ENCODE assay signal across 19 mouse cellular contexts in genomic region chr13:96664419-96664974, GRCm38 (mm10). TPM values are rescaled to one million over a fixed set of nuclear protein-coding genes. Genes with fewer than 3 reads are reported as not detected.
A peak's percentile ranks its signal among the peaks of the same experiment; 100 is the strongest.
DNase-seq lines count a peak whose midpoint lies in the region; ATAC-seq and TF ChIP-seq lines count a peak whose summit lies in the region.
"Had no signal": no experiment of that assay in that cellular context is flagged by ENCODE, and none has a peak within 500 bp of the region (broad histone marks: within the 10 kb centered on the region; RNA-seq: fewer than 3 reads in every experiment).

No protein-coding gene starts in this region.

- no peaks in the 10 kb centered on the region for H3K27me3 ChIP-seq in liver, adult 2 months (ENCODE audit: control insufficient read depth, insufficient read depth, low read length)
- H3K27me3 ChIP-seq in liver, embryonic 11.5 days (replicated peaks; ENCODE audit: control insufficient read depth, insufficient read depth, low read length), result no peaks in the 10 kb centered on the region
- H3K27me3 ChIP-seq in CH12.LX (replicated peaks), result no peaks in the 10 kb centered on the region
- H3K27me3 ChIP-seq: embryonic facial prominence, embryonic 13.5 days; forebrain, embryonic 12.5 days; heart, embryonic 13.5 days; hindbrain, embryonic 12.5 days had no signal

- 28% methylated on average over 7 of the region's 7 CpGs for WGBS in liver, adult 2 months
- 82% methylated on average over 7 of the region's 7 CpGs for WGBS in liver, embryonic 11.5 days

- DNase-seq in liver, adult 2 months (ENCODE audit: extremely low read depth, low read depth, low spot score), result peak; percentile 95
- no peak for DNase-seq in liver, embryonic 11.5 days (ENCODE audit: low spot score)
- DNase-seq in CH12.LX (ENCODE audit: extremely low read depth), result peak; percentile 89
- DNase-seq in spleen, postnatal 36 days (ENCODE audit: low spot score in 2 of 2), result no peak
- no peak for DNase-seq in left cerebral cortex, postnatal 10 days (ENCODE audit: extremely low spot score in 1 of 2, low spot score in 2 of 2)
- no peak for DNase-seq in gastrocnemius, adult 8-10 months (ENCODE audit: low spot score in 2 of 2)
- DNase-seq: adrenal gland, adult 2 months; adrenal gland, postnatal 25 days; cerebellum, adult 2 months; cerebellum, postnatal 14 days; gastrocnemius, postnatal 14 days; heart, postnatal 4 days had no signal

- no peak for TF ChIP-seq CTCF in liver, adult 2 months (IDR thresholded peaks at IDR 0.05; ENCODE audit: low read depth, low read length)
- TF ChIP-seq CTCF in CH12.LX (conservative IDR thresholded peaks at IDR 0.05 in 1 of 2, IDR thresholded peaks at IDR 0.05 in 1 of 2; ENCODE audit: low read depth in 2 of 2, low read length in 2 of 2), result no peak

- no peak overlapping the region for H3K4me3 ChIP-seq in liver, adult 2 months (ENCODE audit: insufficient read depth, low read depth, low read length)
- H3K4me3 ChIP-seq in liver, embryonic 11.5 days (ENCODE audit: low read depth, low read length), result no peak overlapping the region
- peak overlapping the region in 1 of 3 experiments; percentile 15 for H3K4me3 ChIP-seq in CH12.LX (replicated peaks in 1 of 3; ENCODE audit: low read depth in 2 of 3, low read length in 2 of 3, poor library complexity in 1 of 3)
- H3K4me3 ChIP-seq: embryonic facial prominence, embryonic 13.5 days; forebrain, embryonic 12.5 days; heart, embryonic 13.5 days; hindbrain, embryonic 12.5 days had no signal

- TF ChIP-seq POLR2A in liver, adult 2 months (IDR thresholded peaks at IDR 0.05; ENCODE audit: extremely low read depth, insufficient read depth, low read length), result no peak
- no peak; the same call in 1 of the 2 replicates for TF ChIP-seq POLR2A in CH12.LX (IDR thresholded peaks at IDR 0.05; ENCODE audit: low read depth, low read length)

- TF ChIP-seq RAD21 in CH12.LX (IDR thresholded peaks at IDR 0.05; ENCODE audit: low read depth, low read length), result peak; percentile 4

- 0 out of 2 replicates have a peak overlapping the region, but pooled peaks have one; percentile 9 for H3K9ac ChIP-seq in liver, adult 2 months (ENCODE audit: low read depth, low read length)
- H3K9ac ChIP-seq in liver, embryonic 11.5 days (ENCODE audit: low read depth, low read length), result no peak overlapping the region
- no peak overlapping the region for H3K9ac ChIP-seq in CH12.LX (ENCODE audit: insufficient read depth, low read depth)
- H3K9ac ChIP-seq: embryonic facial prominence, embryonic 13.5 days; forebrain, embryonic 12.5 days; heart, embryonic 13.5 days; hindbrain, embryonic 12.5 days had no signal

- dilution Hi-C loops in CH12.LX (cut with MboI; ENCODE audit: extremely low pct_ligation_motif_present, extremely low pct_unique_long_range_greater_than_20kb, low sequenced_read_pairs), result no loop called here

- H3K9me3 ChIP-seq in liver, embryonic 11.5 days (ENCODE audit: control insufficient read depth, low read length), result no peaks in the 10 kb centered on the region
- no peaks in the 10 kb centered on the region for H3K9me3 ChIP-seq in CH12.LX (replicated peaks; ENCODE audit: low read length)
- H3K9me3 ChIP-seq: embryonic facial prominence, embryonic 13.5 days; forebrain, embryonic 12.5 days; heart, embryonic 13.5 days; hindbrain, embryonic 12.5 days had no signal

- ATAC-seq in liver, embryonic 11.5 days (replicated peaks; ENCODE audit: low FRiP score), result no peak
- ATAC-seq in megakaryocyte, adult 5-6 weeks (ENCODE audit: poor library complexity, severe bottlenecking), result peak; percentile 59
- ATAC-seq: forebrain, embryonic 16.5 days; hindbrain, embryonic 16.5 days had no signal

- H3K79me2 ChIP-seq in liver, adult 2 months (ENCODE audit: control insufficient read depth, insufficient read depth, low read length), result peaks cover 14% of the 10 kb centered on the region; the same call in 1 of the 2 replicates
- peaks cover 47% of the 10 kb centered on the region for H3K79me2 ChIP-seq in CH12.LX (replicated peaks; ENCODE audit: control insufficient read depth, extremely low read depth, insufficient read depth, poor library complexity, severe bottlenecking)

- in situ Hi-C loops in CH12.LX (cut with MboI; ENCODE audit: low pct_ligation_motif_present, low pct_unique_long_range_greater_than_20kb, low sequenced_read_pairs), result no loop called here

- intact Hi-C loops in left cerebral cortex, postnatal 10 days (cut with DNase I), result loop anchor here (2.0 to 10.0 kb wide), 2 partner anchors 14 to 450 kb away; no protein-coding TSS in a partner anchor

- H3K27ac ChIP-seq in liver, adult 2 months (replicated peaks; ENCODE audit: insufficient read depth, low read depth, low read length), result peak overlapping the region; percentile 58
- H3K27ac ChIP-seq in liver, embryonic 11.5 days (ENCODE audit: low read depth, low read length), result no peak overlapping the region
- H3K27ac ChIP-seq in CH12.LX (ENCODE audit: insufficient read depth, low read depth), result peak overlapping the region; percentile 88
- H3K27ac ChIP-seq: embryonic facial prominence, embryonic 13.5 days; forebrain, embryonic 12.5 days; heart, embryonic 13.5 days; hindbrain, embryonic 12.5 days had no signal

- no peak overlapping the region for H3K4me2 ChIP-seq in liver, embryonic 11.5 days
- H3K4me2 ChIP-seq in CH12.LX (ENCODE audit: insufficient read depth, low read depth, poor library complexity, severe bottlenecking), result peak overlapping the region; percentile 30
- H3K4me2 ChIP-seq: embryonic facial prominence, embryonic 13.5 days; forebrain, embryonic 12.5 days; heart, embryonic 13.5 days; hindbrain, embryonic 12.5 days had no signal

- peaks cover 65% of the 10 kb centered on the region for H3K36me3 ChIP-seq in liver, adult 2 months (ENCODE audit: control insufficient read depth, insufficient read depth, low read length)
- H3K36me3 ChIP-seq in liver, embryonic 11.5 days (ENCODE audit: control insufficient read depth, insufficient read depth, low read length), result peaks cover 45% of the 10 kb centered on the region
- peaks cover 51 to 70% of the 10 kb centered on the region in 2 experiments for H3K36me3 ChIP-seq in CH12.LX (replicated peaks in 1 of 2; ENCODE audit: control insufficient read depth in 1 of 2, insufficient read depth in 1 of 2, low read length in 1 of 2)

- H3K4me1 ChIP-seq in liver, adult 2 months (ENCODE audit: control insufficient read depth, insufficient read depth, low read length), result peaks cover 43% of the 10 kb centered on the region
- H3K4me1 ChIP-seq in liver, embryonic 11.5 days (replicated peaks; ENCODE audit: control insufficient read depth, insufficient read depth, low read length), result peaks cover 14% of the 10 kb centered on the region; the same call in 1 of the 2 replicates
- peaks cover 20 to 51% of the 10 kb centered on the region in 2 experiments for H3K4me1 ChIP-seq in CH12.LX (ENCODE audit: control insufficient read depth in 1 of 2, insufficient read depth in 2 of 2)

- TF ChIP-seq EP300 in CH12.LX (IDR thresholded peaks at IDR 0.05; ENCODE audit: low read length), result peak; percentile 100

TF ChIP-seq in CH12.LX, 34 proteins besides CTCF, POLR2A, EP300 and RAD21 (continues in another document):
- TF ChIP-seq USF2 (conservative IDR thresholded peaks at IDR 0.05; ENCODE audit: low read depth, low read length), result no peak
- TF ChIP-seq CHD2 (IDR thresholded peaks at IDR 0.05; ENCODE audit: low read length), result peak; percentile 89
- TF ChIP-seq POLR2AphosphoS2 (IDR thresholded peaks at IDR 0.05; ENCODE audit: low read depth, low read length), result no peak
- peak; percentile 65 for TF ChIP-seq MAX (IDR thresholded peaks at IDR 0.05; ENCODE audit: low read length)
- peak; percentile 100 for TF ChIP-seq RCOR1 (conservative IDR thresholded peaks at IDR 0.05; ENCODE audit: low read depth, low read length)
- TF ChIP-seq PAX5 (IDR thresholded peaks at IDR 0.05; ENCODE audit: low read length), result no peak
- 0 out of 2 replicates have a peak, but pooled peaks have one; percentile 15 for TF ChIP-seq NRF1 (IDR thresholded peaks at IDR 0.05; ENCODE audit: low read depth, low read length)
- peak; percentile 97 for TF ChIP-seq JUN (IDR thresholded peaks at IDR 0.05; ENCODE audit: insufficient read depth, low read depth, low read length)
- TF ChIP-seq MAFK (IDR thresholded peaks at IDR 0.05; ENCODE audit: insufficient replicate concordance, low read length), result peak; percentile 84
- TF ChIP-seq SIN3A (IDR thresholded peaks at IDR 0.05; ENCODE audit: low read length), result peak; percentile 93
- TF ChIP-seq MEF2A (IDR thresholded peaks at IDR 0.05; ENCODE audit: borderline replicate concordance, low read depth, low read length), result peak; percentile 91
- TF ChIP-seq USF1 (IDR thresholded peaks at IDR 0.05; ENCODE audit: low read depth, low read length), result no peak
- TF ChIP-seq ZNF384 (IDR thresholded peaks at IDR 0.05; ENCODE audit: low read depth, low read length), result 0 out of 2 replicates have a peak, but pooled peaks have one; percentile 28
- peak; percentile 24; the same call in 1 of the 2 replicates for TF ChIP-seq HCFC1 (IDR thresholded peaks at IDR 0.05; ENCODE audit: low read depth, low read length)
- peak; percentile 86 for TF ChIP-seq TCF12 (IDR thresholded peaks at IDR 0.05; ENCODE audit: low read depth, low read length)
- peak; percentile 100 for TF ChIP-seq IRF4 (IDR thresholded peaks at IDR 0.05; ENCODE audit: low read depth, low read length)
- no peak for TF ChIP-seq NELFE (IDR thresholded peaks at IDR 0.05; ENCODE audit: low read depth, low read length)
- peak; percentile 99 for TF ChIP-seq JUND (conservative IDR thresholded peaks at IDR 0.05; ENCODE audit: low read depth, low read length)
- peak; percentile 79 for TF ChIP-seq MYC (IDR thresholded peaks at IDR 0.05; ENCODE audit: low read depth, low read length)
- TF ChIP-seq ZKSCAN1 (IDR thresholded peaks at IDR 0.05; ENCODE audit: borderline replicate concordance, low read depth, low read length), result no peak
- no peak for TF ChIP-seq GABPA (IDR thresholded peaks at IDR 0.05; ENCODE audit: insufficient replicate concordance, low read depth, low read length)
- TF ChIP-seq ZMIZ1 (IDR thresholded peaks at IDR 0.05; ENCODE audit: low read depth, low read length), result no peak
- 0 out of 2 replicates have a peak, but pooled peaks have one; percentile 35 for TF ChIP-seq KAT2A (IDR thresholded peaks at IDR 0.05; ENCODE audit: insufficient replicate concordance, low read length)

RNA-seq across cellular contexts. Expression of gene Hmgcr, which starts 6.2 kb away (rescaled TPM):
- 126 and 178 TPM in 2 replicates for total RNA-seq in liver, adult 2 months (2014; rRNA removed)
- polyA plus RNA-seq in liver, adult 2 months (2012; rRNA removed), result 21.4 and 23.5 TPM in 2 replicates
- polyA plus RNA-seq in liver, embryonic 11.5 days (2014; fragmentation: Nextera tagmentation; extraction: Ambion mirVana), result 94.7 and 112 TPM in 2 replicates
- total RNA-seq in CH12.LX (2012; rRNA removed) (71.6 and 81.1 TPM in 2 replicates), CH12.LX (2014; rRNA removed) (85.1 and 118 TPM in 2 replicates)
- polyA plus RNA-seq in CH12.LX (2012; ENCODE audit: insufficient read length, low read depth), result 97.5 and 98.9 TPM in 2 replicates
- 27.8 and 31.8 TPM in 2 replicates for total RNA-seq in megakaryocyte, adult 5-6 weeks (2015)
- 34.6 and 36.5 TPM in 2 replicates for total RNA-seq in megakaryocyte, adult 5-6 weeks (2017)
- 100 to 1,000 TPM; 314 to 328 TPM for total RNA-seq in left cerebral cortex, postnatal 10 days (2021)
- 1 to 10 TPM; 2.3 to 4.3 (median 3.8) TPM for total RNA-seq in gastrocnemius, adult 8-10 months (2022)

Comparison
In these comparisons a context has a peak if more than half of its experiments do, and no peak if none do; other contexts are left out.
1. DNase-seq: peak in liver, adult 2 months (single experiment) and CH12.LX (single experiment); none in liver, embryonic 11.5 days (single experiment), spleen, postnatal 36 days (0 of 2), left cerebral cortex, postnatal 10 days (0 of 2) and gastrocnemius, adult 8-10 months (0 of 2).
2. RNA of gene Hmgcr, which starts 6.2 kb away (total RNA-seq): 314 to 328 TPM in left cerebral cortex, postnatal 10 days, 126 to 178 TPM in liver, adult 2 months, 71.6 to 118 TPM in CH12.LX and 27.8 to 36.5 TPM in megakaryocyte, adult 5-6 weeks; 2.3 to 4.3 TPM in gastrocnemius, adult 8-10 months; every median in the first group is over 4 times any median in the second.